Mouse (Mus musculus) MEL (cell line): Measurements from ENCODE around the gene Pjvk.

Experiments used
- BHLHE40 ChIP-seq: IDR thresholded peaks from 2 replicates; pipeline ENCODE4 v1.6.1; 2012; ENCODE audit warnings: low read depth, mild to moderate bottlenecking, inconsistent platforms, low read length, improper control_type of control experiment, borderline replicate concordance
- CTCF ChIP-seq, 3 experiments: IDR thresholded peaks in 2 of 3; conservative IDR thresholded peaks in 1 of 3; 2 replicates each; pipeline ENCODE4 v1.5.1; 2011 to 2012; ENCODE audit warnings: low read length in 3 of 3, low read depth in 2 of 3, mild to moderate bottlenecking in 2 of 3, improper control_type of control experiment in 1 of 3, inconsistent platforms in 1 of 3, mixed read lengths in 1 of 3, moderate library complexity in 1 of 3; ENCODE audit not compliant: control insufficient read depth in 1 of 3, insufficient read depth in 1 of 3, poor library complexity in 1 of 3, severe bottlenecking in 1 of 3
- EP300 ChIP-seq, 2 experiments: IDR thresholded peaks; 2 replicates each; pipeline ENCODE4 v1.6.1; 2011; ENCODE audit warnings: improper control_type of control experiment in 2 of 2, low read length in 2 of 2, low read depth in 1 of 2, mild to moderate bottlenecking in 1 of 2
- GATA1 ChIP-seq: IDR thresholded peaks from 2 replicates; pipeline ENCODE4 v1.6.1; 2011; ENCODE audit warnings: low read depth, low read length, improper control_type of control experiment
- JUND ChIP-seq: IDR thresholded peaks from 2 replicates; pipeline ENCODE4 v1.6.1; 2011; ENCODE audit warnings: low read depth, mild to moderate bottlenecking, improper control_type of control experiment, low read length
- MAFK ChIP-seq: IDR thresholded peaks from 2 replicates; pipeline ENCODE4 v1.6.1; 2011; ENCODE audit warnings: low read depth, mild to moderate bottlenecking, low read length, improper control_type of control experiment, borderline replicate concordance
- MAX ChIP-seq: IDR thresholded peaks from 2 replicates; pipeline ENCODE4 v1.6.1; 2011; ENCODE audit warnings: low read length, improper control_type of control experiment
- MAZ ChIP-seq: IDR thresholded peaks from 2 replicates; pipeline ENCODE4 v1.6.1; 2012; ENCODE audit warnings: low read depth, mild to moderate bottlenecking, inconsistent platforms, low read length, improper control_type of control experiment
- POLR2AphosphoS2 ChIP-seq: IDR thresholded peaks from 2 replicates; pipeline ENCODE4 v1.6.1; 2011; ENCODE audit warnings: low read length, improper control_type of control experiment
- POLR2AphosphoS5 ChIP-seq: IDR thresholded peaks from 2 replicates; pipeline ENCODE4 v1.6.1; 2012; ENCODE audit warnings: low read depth, borderline replicate concordance, mild to moderate bottlenecking, inconsistent platforms, low read length, moderate library complexity, mixed read lengths
- SMC3 ChIP-seq: IDR thresholded peaks from 2 replicates; pipeline ENCODE4 v1.6.1; 2011; ENCODE audit warnings: low read depth, low read length, improper control_type of control experiment
- ZNF384 ChIP-seq: IDR thresholded peaks from 2 replicates; pipeline ENCODE4 v1.6.1; 2012; ENCODE audit warnings: low read depth, mild to moderate bottlenecking, inconsistent platforms, low read length, improper control_type of control experiment

DNA sequence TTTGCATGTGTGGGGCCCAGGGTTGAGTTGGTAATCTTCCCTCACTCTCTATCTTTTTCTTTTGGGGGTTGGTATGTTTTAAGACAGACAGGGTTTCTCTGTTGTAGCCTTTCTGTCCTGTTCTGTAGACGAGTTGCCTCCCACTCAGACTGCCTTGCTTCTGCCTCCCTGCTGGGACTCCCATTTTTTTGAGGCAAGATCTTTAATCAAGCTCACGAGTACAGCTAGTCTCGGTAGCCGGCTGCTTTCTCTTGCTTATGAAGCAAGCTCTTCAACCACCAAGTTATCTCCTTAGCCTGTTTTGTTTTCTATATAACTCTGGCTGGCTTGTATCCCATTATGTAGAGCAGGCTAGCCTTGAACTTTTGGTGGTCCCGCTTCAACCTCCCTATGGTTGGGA is 45.5 kb downstream of the Pjvk start:
- TF ChIP-seq GATA1: no peak
- no peak for TF ChIP-seq CTCF (IDR thresholded peaks at IDR 0.05 in 2 of 3, conservative IDR thresholded peaks at IDR 0.05 in 1 of 3; ENCODE audit: control insufficient read depth in 1 of 3, insufficient read depth in 1 of 3, low read depth in 2 of 3, low read length in 3 of 3, poor library complexity in 1 of 3, severe bottlenecking in 1 of 3)
- no peak for TF ChIP-seq ZNF384
- TF ChIP-seq POLR2AphosphoS2: no peak
- TF ChIP-seq EP300 (IDR thresholded peaks at IDR 0.05; ENCODE audit: low read depth in 1 of 2, low read length in 2 of 2): no peak
- TF ChIP-seq MAFK: no peak
- no peak for TF ChIP-seq JUND
- no peak for TF ChIP-seq MAZ
- TF ChIP-seq MAX: no peak
- TF ChIP-seq POLR2AphosphoS5: no peak
- no peak for TF ChIP-seq SMC3
- no peak for TF ChIP-seq BHLHE40
